Mouse (Mus musculus) bone marrow macrophage, adult 2 months (primary cell): ENCODE measurements around the gene Rgr. TPM values are rescaled to one million over a fixed set of nuclear protein-coding genes. Genes with fewer than 3 reads are reported as not detected.

Experiments used
- H3K27ac ChIP-seq: 2 replicates; pipeline ENCODE4 v1.5.1; 2012; ENCODE audit warnings: low read depth, low read length; ENCODE audit not compliant: insufficient read depth
- H3K4me1 ChIP-seq: 2 replicates; pipeline ENCODE4 v1.6.1; 2012; ENCODE audit warnings: low read length; ENCODE audit not compliant: control insufficient read depth, insufficient read depth
- H3K4me3 ChIP-seq: 2 replicates; pipeline ENCODE4 v1.5.1; 2012; ENCODE audit warnings: mild to moderate bottlenecking, low read length, moderate library complexity; ENCODE audit not compliant: insufficient read depth
- CTCF ChIP-seq: IDR thresholded peaks from 2 replicates; pipeline ENCODE4 v1.5.1; 2012; ENCODE audit warnings: low read depth, mild to moderate bottlenecking, low read length, moderate library complexity
- POLR2A ChIP-seq: IDR thresholded peaks from 2 replicates; pipeline ENCODE4 v1.6.1; 2012; ENCODE audit warnings: mild to moderate bottlenecking, low read depth, low read length, borderline replicate concordance
- polyA plus RNA-seq: library from polyadenylated mRNA; stranded (reverse); fragments of >200 nt; gene quantifications from 2 replicates; pipeline ENCODE4 v1.2.4, GENCODE M21; 2012; ENCODE audit not compliant: missing spikeins, insufficient read depth, insufficient read length

Gene Rgr
- not detected in 2 replicates for polyA plus RNA-seq

GRCm38 (mm10) chr14:37048914-37049410 lies at the start of gene Rgr:
Gene Rgr (minus strand): TSS chr14:37048964.
- TF ChIP-seq POLR2A, result no peak
- TF ChIP-seq CTCF, result no peak

GRCm38 (mm10) chr14:37097956-37098530 lies 49.3 kb upstream of the Rgr start, which contains the start of gene Cdhr1:
Gene Cdhr1 (minus strand): TSS chr14:37098347.
- Histone ChIP-seq H3K4me3 (no peak within 1 kb of the TSS), H3K27ac (no peak within 1 kb of the TSS), H3K4me1 (no peaks in the 10 kb centered on the region)
- TF ChIP-seq POLR2A (no peak), CTCF (no peak)

More at GRCm38 (mm10) chr14:37048914-37049410, at the start of gene Rgr:
- no peak within 1 kb of the TSS for H3K27ac ChIP-seq
- H3K4me3 ChIP-seq, result no peak within 1 kb of the TSS
- H3K4me1 ChIP-seq, result no peaks in the 10 kb centered on the region

DNA sequence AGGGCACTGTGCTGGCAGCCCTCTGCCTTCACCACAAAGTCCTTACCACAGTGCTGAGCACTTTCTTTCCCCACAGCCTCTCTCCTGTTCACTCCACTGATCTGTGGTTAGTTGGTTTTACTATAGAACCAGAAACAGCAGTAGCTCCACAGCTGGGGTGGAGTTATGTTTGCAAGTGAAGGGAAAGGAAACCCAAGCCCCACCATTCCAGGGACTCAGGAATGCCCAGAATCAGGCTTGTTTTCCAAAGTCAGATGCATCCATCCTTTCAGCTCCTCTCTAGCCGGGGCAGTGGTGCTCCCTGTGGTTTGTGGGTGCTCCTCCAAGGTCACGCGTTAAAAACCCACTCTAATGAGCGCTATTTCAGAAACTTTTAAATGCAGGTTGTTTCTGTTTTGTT lies 46.8 kb upstream of the Rgr start:
- no peak overlapping the region for H3K4me3 ChIP-seq
- no peak overlapping the region for H3K27ac ChIP-seq
- TF ChIP-seq POLR2A, result no peak
- TF ChIP-seq CTCF, result no peak
- no peaks in the 10 kb centered on the region for H3K4me1 ChIP-seq

GRCm38 (mm10) chr14:37094436-37094835 lies 45.7 kb upstream of the Rgr start:
- Histone ChIP-seq H3K4me1 (no peaks in the 10 kb centered on the region), H3K27ac (no peak overlapping the region), H3K4me3 (no peak overlapping the region)
- TF ChIP-seq CTCF, result no peak
- no peak for TF ChIP-seq POLR2A

DNA sequence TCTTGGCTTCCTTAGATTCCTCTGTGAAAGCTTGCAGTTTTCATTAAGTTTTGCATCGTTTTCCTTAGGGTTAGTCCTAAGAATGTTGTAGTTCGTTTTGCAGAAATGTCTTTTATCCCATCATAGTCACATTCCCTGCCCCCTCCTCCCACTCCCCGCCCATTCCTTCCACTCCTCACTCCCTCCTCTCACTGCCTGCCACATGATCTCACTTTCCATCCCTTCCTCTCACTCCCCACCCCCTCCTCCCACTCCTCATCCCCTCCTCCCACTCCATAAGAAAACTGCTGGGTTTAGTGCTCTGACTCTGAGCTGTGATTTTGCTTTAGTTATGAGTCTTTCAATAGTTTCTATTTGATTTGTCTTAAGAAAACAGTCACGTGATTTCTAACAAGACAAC lies 35.0 kb upstream of the Rgr start:
- no peak overlapping the region for H3K27ac ChIP-seq
- TF ChIP-seq CTCF, result no peak
- no peak for TF ChIP-seq POLR2A
- H3K4me3 ChIP-seq, result no peak overlapping the region
- H3K4me1 ChIP-seq, result no peaks in the 10 kb centered on the region

DNA sequence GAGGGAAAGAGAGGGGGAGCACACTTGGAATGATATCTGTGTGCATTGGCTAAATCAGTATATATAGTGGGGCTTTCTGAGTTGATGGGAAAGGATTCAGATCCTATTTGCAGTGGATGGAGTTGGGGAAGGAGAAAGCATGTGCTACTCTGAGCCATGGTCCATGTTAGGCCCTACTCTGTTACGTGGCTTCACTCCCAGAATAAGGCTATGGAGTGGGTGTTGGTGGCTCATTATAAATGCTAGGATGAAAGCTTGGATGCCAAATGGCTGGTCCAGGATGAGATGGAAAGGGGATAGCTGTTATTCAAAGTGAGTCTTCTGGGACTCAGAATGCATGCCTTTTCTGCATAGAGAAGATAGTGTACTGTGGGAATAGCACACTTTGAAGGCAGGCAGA lies 32.0 kb upstream of the Rgr start:
- TF ChIP-seq CTCF (no peak), POLR2A (no peak)
- Histone ChIP-seq H3K27ac (no peak overlapping the region), H3K4me1 (no peaks in the 10 kb centered on the region), H3K4me3 (no peak overlapping the region)

GRCm38 (mm10) chr14:37068516-37068915 lies 19.8 kb upstream of the Rgr start:
- H3K4me1 ChIP-seq, result no peaks in the 10 kb centered on the region
- no peak overlapping the region for H3K4me3 ChIP-seq
- TF ChIP-seq POLR2A (no peak), CTCF (no peak)
- H3K27ac ChIP-seq, result no peak overlapping the region

- no peak within 1 kb of the TSS for H3K27ac ChIP-seq
- TF ChIP-seq CTCF (no peak), POLR2A (no peak)
- H3K4me1 ChIP-seq, result no peaks in the 10 kb centered on the region
- H3K4me3 ChIP-seq, result no peak within 1 kb of the TSS
These were observed 18.9 kb upstream of the Rgr start, which contains the start of gene Lrit2 for GRCm38 (mm10) chr14:37067629-37068028. Gene Lrit2 (plus strand): TSS chr14:37067929.

DNA sequence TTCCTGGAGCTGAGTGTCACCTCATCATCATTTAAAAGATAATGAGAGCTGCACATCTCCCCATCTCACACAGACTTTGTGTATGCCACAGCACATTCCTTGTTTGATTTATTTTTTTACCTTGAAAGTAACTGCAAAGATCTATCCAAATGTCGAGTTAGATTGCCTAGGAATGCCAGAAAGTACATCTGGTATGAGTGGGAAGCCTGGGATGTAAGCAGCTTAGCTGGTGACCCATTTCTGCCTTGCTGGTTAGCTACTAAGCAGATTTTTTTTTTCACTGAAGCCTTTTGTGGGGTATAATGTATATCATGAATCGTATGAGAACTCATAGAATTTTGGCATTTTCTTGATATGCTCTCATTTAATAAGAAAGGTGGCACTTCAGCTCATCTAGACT lies 17.9 kb upstream of the Rgr start:
- no peaks in the 10 kb centered on the region for H3K4me1 ChIP-seq
- no peak overlapping the region for H3K27ac ChIP-seq
- no peak for TF ChIP-seq POLR2A
- no peak for TF ChIP-seq CTCF
- no peak overlapping the region for H3K4me3 ChIP-seq

DNA sequence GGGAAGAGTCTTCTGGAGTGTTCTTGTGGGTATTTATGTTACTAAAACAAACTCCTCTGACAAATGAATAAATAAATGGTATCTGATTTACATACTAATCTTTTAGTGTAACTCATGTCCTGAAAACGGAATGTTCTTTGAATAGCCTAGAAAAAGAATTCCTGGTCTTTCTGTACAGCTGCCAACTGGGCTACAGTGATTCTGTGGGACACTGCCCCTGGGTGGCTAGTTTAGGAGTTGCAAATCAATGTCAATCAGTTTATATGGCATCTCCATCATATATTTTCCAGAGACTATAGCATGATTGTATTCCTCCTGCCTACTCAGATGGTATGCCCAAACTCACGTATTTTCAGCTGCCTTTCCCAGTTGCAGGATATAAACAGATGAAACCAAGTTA lies 16.1 kb upstream of the Rgr start:
- TF ChIP-seq CTCF (no peak), POLR2A (no peak)
- no peak overlapping the region for H3K27ac ChIP-seq
- H3K4me1 ChIP-seq, result no peaks in the 10 kb centered on the region
- H3K4me3 ChIP-seq, result no peak overlapping the region

- no peaks in the 10 kb centered on the region for H3K4me1 ChIP-seq
- no peak overlapping the region for H3K27ac ChIP-seq
- H3K4me3 ChIP-seq, result no peak overlapping the region
- TF ChIP-seq POLR2A, result no peak
- no peak for TF ChIP-seq CTCF
These were observed 14.3 kb downstream of the Rgr start for GRCm38 (mm10) chr14:37034432-37034831.
